Mouse (Mus musculus): Measurements from ENCODE around the gene Hspa4.

DNA sequence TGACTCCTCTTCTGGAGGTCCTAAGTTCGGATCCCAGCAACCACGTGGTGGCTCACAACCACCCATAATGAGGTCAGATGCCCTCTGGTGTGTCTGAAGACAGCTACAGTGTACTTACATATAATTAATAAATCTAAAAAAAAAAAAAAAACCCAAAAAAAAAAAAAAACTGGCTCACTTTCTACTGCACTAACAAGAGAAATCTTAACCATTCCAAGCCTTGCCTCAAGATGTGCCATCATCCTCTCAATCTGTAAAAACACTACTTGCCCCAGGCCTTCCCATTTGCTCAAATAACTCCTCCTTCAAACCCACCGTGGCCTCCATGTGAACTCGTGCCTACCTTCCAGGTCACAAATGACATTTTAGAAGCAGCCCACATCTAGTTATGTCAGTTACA lies 3.4 kb downstream of the Hspa4 start:
- no peak for TF ChIP-seq CTCF (IDR thresholded peaks at IDR 0.05; ENCODE audit: low read depth, low read length)
- TF ChIP-seq GATA1 (IDR thresholded peaks at IDR 0.05; ENCODE audit: borderline replicate concordance, low read length) = no peak
- TF ChIP-seq TAL1 (conservative IDR thresholded peaks at IDR 0.05; ENCODE audit: low read depth, low read length) = no peak

Measured in G1E (cell line).